Mouse (Mus musculus): ENCODE results near the gene Olfr638. TPM values are rescaled to one million over a fixed set of nuclear protein-coding genes. Genes with fewer than 3 reads are reported as not detected.

Olfr638 gene
- polyA plus RNA-seq, 1 experiment from 2014 or later = not detected

DNA sequence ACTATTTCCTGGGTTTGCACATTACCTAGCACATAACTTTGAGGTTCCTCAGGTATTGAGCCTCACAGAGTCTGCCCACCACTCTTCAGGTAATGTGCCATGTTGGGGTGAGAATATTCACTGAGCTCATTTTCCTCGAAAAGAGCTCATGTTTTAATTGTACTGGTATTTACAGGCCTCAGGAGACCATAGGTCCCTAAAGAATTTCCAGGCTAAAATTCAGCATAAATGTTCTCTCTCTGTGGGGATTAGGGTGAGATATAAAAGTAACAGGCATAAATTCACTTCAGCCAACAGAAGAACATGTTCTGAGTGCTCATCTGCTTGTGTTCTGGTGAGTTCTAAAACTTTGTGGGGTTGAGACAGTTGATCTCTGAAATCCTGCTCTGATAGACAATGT lies 36.6 kb downstream of the Olfr638 start, which contains the start of gene Olfr641:
Gene Olfr641, plus strand, starts transcription at position 301 of the 400 bp plus-strand sequence.
- ATAC-seq (ENCODE audit: low read depth) = no peak
- H3K9me3 ChIP-seq (ENCODE audit: control insufficient read depth, low read length) = no peaks in the 10 kb centered on the region

DNA sequence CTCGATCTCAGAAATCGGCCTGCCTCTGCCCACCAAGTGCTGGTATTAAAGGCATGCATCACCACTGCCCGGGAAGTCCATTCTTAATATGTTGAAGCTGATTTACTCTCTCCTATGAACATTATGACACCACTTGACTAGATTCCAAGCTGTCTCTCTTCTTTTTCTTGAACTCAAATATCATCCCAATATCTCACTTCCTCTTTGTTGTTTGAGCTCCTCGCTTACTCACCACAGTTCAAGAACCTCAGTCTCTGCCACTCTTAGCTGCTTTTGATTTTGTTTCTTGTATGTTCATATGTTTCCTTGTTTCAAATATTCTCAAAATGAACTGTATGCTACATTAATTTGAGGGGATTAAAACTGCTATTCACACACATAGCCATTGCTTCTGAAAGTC lies 52.2 kb downstream of the Olfr638 start:
- no peak overlapping the region for H3K4me3 ChIP-seq (ENCODE audit: low read length)
- H3K4me2 ChIP-seq (ENCODE audit: low read depth, low read length) = no peak overlapping the region
- H3K27me3 ChIP-seq (ENCODE audit: control insufficient read depth, insufficient read depth, low read depth, low read length) = no peaks in the 10 kb centered on the region
- no peak overlapping the region for H3K9ac ChIP-seq (ENCODE audit: low read length)
- no peak for ATAC-seq (ENCODE audit: low read depth)
- H3K4me1 ChIP-seq (replicated peaks; ENCODE audit: control insufficient read depth, insufficient read depth, low read length) = no peaks in the 10 kb centered on the region
- no peak overlapping the region for H3K27ac ChIP-seq (ENCODE audit: low read length)
- 83% methylated on average over 4 of the region's 4 CpGs for WGBS
- no peaks in the 10 kb centered on the region for H3K9me3 ChIP-seq (ENCODE audit: control insufficient read depth, low read length)
- H3K36me3 ChIP-seq (ENCODE audit: control insufficient read depth, insufficient read depth, low read length) = no peaks in the 10 kb centered on the region

More for the DNA sequence above, 36.6 kb downstream of the Olfr638 start, which contains the start of gene Olfr641:
- 65% methylated on average over 1 of the region's 1 CpGs for WGBS
- Histone ChIP-seq H3K9ac (ENCODE audit: low read length) (no peak within 1 kb of the TSS), H3K27ac (ENCODE audit: low read length) (no peak within 1 kb of the TSS), H3K36me3 (ENCODE audit: control insufficient read depth, insufficient read depth, low read length) (no peaks in the 10 kb centered on the region), H3K4me1 (replicated peaks; ENCODE audit: control insufficient read depth, insufficient read depth, low read length) (no peaks in the 10 kb centered on the region), H3K4me3 (ENCODE audit: low read length) (no peak within 1 kb of the TSS), H3K4me2 (ENCODE audit: low read depth, low read length) (no peak within 1 kb of the TSS), H3K27me3 (ENCODE audit: control insufficient read depth, insufficient read depth, low read depth, low read length) (no peaks in the 10 kb centered on the region)

DNA sequence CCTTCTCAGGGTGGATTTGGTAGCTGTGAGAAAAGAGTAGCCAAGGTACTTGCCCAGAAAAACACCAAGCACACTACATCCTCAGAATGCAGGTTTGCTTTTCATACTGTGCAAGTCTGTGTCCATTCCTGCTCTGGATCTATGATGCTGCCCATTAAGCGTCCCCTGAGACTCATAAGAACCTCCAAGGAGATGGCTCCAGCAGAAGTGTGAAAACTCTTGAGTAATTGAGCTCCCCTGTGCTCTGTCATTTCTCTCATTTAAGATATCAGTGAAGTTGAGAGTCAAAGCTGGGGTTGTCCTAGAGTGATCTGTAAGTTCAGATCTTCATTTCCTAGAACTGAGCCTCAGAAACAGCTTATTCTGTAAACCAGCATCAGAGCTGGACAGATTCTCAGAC lies 54.0 kb downstream of the Olfr638 start, which contains the start of gene Olfr642:
Gene Olfr642, minus strand, starts transcription at position 101 of the 400 bp plus-strand sequence.
- H3K4me3 ChIP-seq (ENCODE audit: low read length) = no peak within 1 kb of the TSS
- no peaks in the 10 kb centered on the region for H3K27me3 ChIP-seq (ENCODE audit: control insufficient read depth, insufficient read depth, low read depth, low read length)
- H3K4me2 ChIP-seq (ENCODE audit: low read depth, low read length) = no peak within 1 kb of the TSS
- no peak within 1 kb of the TSS for H3K9ac ChIP-seq (ENCODE audit: low read length)
- 63% methylated on average over 1 of the region's 1 CpGs for WGBS
- no peak within 1 kb of the TSS for H3K27ac ChIP-seq (ENCODE audit: low read length)
- H3K9me3 ChIP-seq (ENCODE audit: control insufficient read depth, low read length) = no peaks in the 10 kb centered on the region
- no peaks in the 10 kb centered on the region for H3K36me3 ChIP-seq (ENCODE audit: control insufficient read depth, insufficient read depth, low read length)
- no peaks in the 10 kb centered on the region for H3K4me1 ChIP-seq (replicated peaks; ENCODE audit: control insufficient read depth, insufficient read depth, low read length)
- no peak for ATAC-seq (ENCODE audit: low read depth)

Other genes with a start within 250 kb of the Olfr638 start
- not detected in 2 replicates for gene Olfr630, start 241.4 kb upstream of the Olfr638 start, polyA plus RNA-seq (2015; fragmentation: Nextera tagmentation; extraction: Ambion mirVana)
- not detected in 2 replicates for gene Olfr69, start 227.2 kb upstream of the Olfr638 start, polyA plus RNA-seq (2015; fragmentation: Nextera tagmentation; extraction: Ambion mirVana)
- not detected in 2 replicates for gene Olfr68, start 219.0 kb upstream of the Olfr638 start, polyA plus RNA-seq (2015; fragmentation: Nextera tagmentation; extraction: Ambion mirVana)
- gene Olfr67, start 206.9 kb upstream of the Olfr638 start, polyA plus RNA-seq (2015; fragmentation: Nextera tagmentation; extraction: Ambion mirVana) = not detected in 2 replicates
- 4,593 and 5,475 TPM in 2 replicates for gene Hbb-bt, start 184.8 kb upstream of the Olfr638 start, polyA plus RNA-seq (2015; fragmentation: Nextera tagmentation; extraction: Ambion mirVana)
- gene Hbb-bs, start 170.7 kb upstream of the Olfr638 start, polyA plus RNA-seq (2015; fragmentation: Nextera tagmentation; extraction: Ambion mirVana) = 15,216 and 18,375 TPM in 2 replicates
- gene Hbb-bh2, start 158.2 kb upstream of the Olfr638 start, polyA plus RNA-seq (2015; fragmentation: Nextera tagmentation; extraction: Ambion mirVana) = not detected in 2 replicates
- 2.2 and 2.4 TPM in 2 replicates for gene Hbb-bh1, start 155.6 kb upstream of the Olfr638 start, polyA plus RNA-seq (2015; fragmentation: Nextera tagmentation; extraction: Ambion mirVana)
- gene Hbb-y, start 145.5 kb upstream of the Olfr638 start, polyA plus RNA-seq (2015; fragmentation: Nextera tagmentation; extraction: Ambion mirVana) = 176 and 183 TPM in 2 replicates
- not detected in 2 replicates for gene Olfr66, start 112.5 kb upstream of the Olfr638 start, polyA plus RNA-seq (2015; fragmentation: Nextera tagmentation; extraction: Ambion mirVana)
- not detected in 2 replicates for gene Olfr64, start 104.3 kb upstream of the Olfr638 start, polyA plus RNA-seq (2015; fragmentation: Nextera tagmentation; extraction: Ambion mirVana)
- not detected in 2 replicates for gene Olfr65, start 95.3 kb upstream of the Olfr638 start, polyA plus RNA-seq (2015; fragmentation: Nextera tagmentation; extraction: Ambion mirVana)
- not detected in 2 replicates for gene Olfr631, start 69.9 kb upstream of the Olfr638 start, polyA plus RNA-seq (2015; fragmentation: Nextera tagmentation; extraction: Ambion mirVana)
- gene Olfr632, start 64.4 kb upstream of the Olfr638 start, polyA plus RNA-seq (2015; fragmentation: Nextera tagmentation; extraction: Ambion mirVana) = not detected in 2 replicates
- not detected in 2 replicates for gene Olfr633, start 54.3 kb upstream of the Olfr638 start, polyA plus RNA-seq (2015; fragmentation: Nextera tagmentation; extraction: Ambion mirVana)
- gene Olfr635, start 27.6 kb upstream of the Olfr638 start, polyA plus RNA-seq (2015; fragmentation: Nextera tagmentation; extraction: Ambion mirVana) = not detected in 2 replicates
- not detected in 2 replicates for gene Olfr639, start 18.6 kb downstream of the Olfr638 start, polyA plus RNA-seq (2015; fragmentation: Nextera tagmentation; extraction: Ambion mirVana)
- gene Olfr640, start 26.8 kb downstream of the Olfr638 start, polyA plus RNA-seq (2015; fragmentation: Nextera tagmentation; extraction: Ambion mirVana) = not detected in 2 replicates
- gene Olfr641, start 36.7 kb downstream of the Olfr638 start, polyA plus RNA-seq (2015; fragmentation: Nextera tagmentation; extraction: Ambion mirVana) = not detected in 2 replicates
- gene Olfr642, start 53.9 kb downstream of the Olfr638 start, polyA plus RNA-seq (2015; fragmentation: Nextera tagmentation; extraction: Ambion mirVana) = not detected in 2 replicates
- not detected in 2 replicates for gene 4930516K23Rik, start 62.7 kb downstream of the Olfr638 start, polyA plus RNA-seq (2015; fragmentation: Nextera tagmentation; extraction: Ambion mirVana)
- gene Olfr644, start 73.1 kb downstream of the Olfr638 start, polyA plus RNA-seq (2015; fragmentation: Nextera tagmentation; extraction: Ambion mirVana) = not detected in 2 replicates
- not detected in 2 replicates for gene Olfr645, start 86.7 kb downstream of the Olfr638 start, polyA plus RNA-seq (2015; fragmentation: Nextera tagmentation; extraction: Ambion mirVana)
- not detected in 2 replicates for gene Olfr646, start 106.1 kb downstream of the Olfr638 start, polyA plus RNA-seq (2015; fragmentation: Nextera tagmentation; extraction: Ambion mirVana)
- not detected in 2 replicates for gene Ubqln5, start 131.1 kb downstream of the Olfr638 start, polyA plus RNA-seq (2015; fragmentation: Nextera tagmentation; extraction: Ambion mirVana)
- gene Olfr643, start 138.7 kb downstream of the Olfr638 start, polyA plus RNA-seq (2015; fragmentation: Nextera tagmentation; extraction: Ambion mirVana) = not detected in 2 replicates
- gene Ubqln3, start 144.5 kb downstream of the Olfr638 start, polyA plus RNA-seq (2015; fragmentation: Nextera tagmentation; extraction: Ambion mirVana) = not detected in 2 replicates
- not detected in 2 replicates for gene Ubqlnl, start 151.8 kb downstream of the Olfr638 start, polyA plus RNA-seq (2015; fragmentation: Nextera tagmentation; extraction: Ambion mirVana)
- gene Olfm5, start 166.1 kb downstream of the Olfr638 start, polyA plus RNA-seq (2015; fragmentation: Nextera tagmentation; extraction: Ambion mirVana) = 0.20 TPM in 1 of 2 replicates, not detected in the other
- 0.16 and 0.21 TPM in 2 replicates for gene Olfr648, start 184.6 kb downstream of the Olfr638 start, polyA plus RNA-seq (2015; fragmentation: Nextera tagmentation; extraction: Ambion mirVana)
- gene Olfr649, start 197.2 kb downstream of the Olfr638 start, polyA plus RNA-seq (2015; fragmentation: Nextera tagmentation; extraction: Ambion mirVana) = not detected in 2 replicates
- 0.74 and 1.4 TPM in 2 replicates for gene Trim6, start 220.0 kb downstream of the Olfr638 start, polyA plus RNA-seq (2015; fragmentation: Nextera tagmentation; extraction: Ambion mirVana)
- 2.6 and 3.8 TPM in 2 replicates for gene Trim34a, start 245.7 kb downstream of the Olfr638 start, polyA plus RNA-seq (2015; fragmentation: Nextera tagmentation; extraction: Ambion mirVana)

Measured in lung, embryonic 16.5 days (tissue).